Mouse (Mus musculus) small intestine, adult 2 months (tissue): Measurements from ENCODE around the gene Zfp800.

Source experiments
- CTCF ChIP-seq: fragments of 200-500 bp; IDR thresholded peaks from 2 replicates; pipeline ENCODE4 v1.5.1; 2012; ENCODE audit warnings: low read depth, mild to moderate bottlenecking, control low read depth, inconsistent platforms, low read length, moderate library complexity, mixed read lengths; ENCODE audit not compliant: insufficient replicate concordance, insufficient read length; ENCODE audit errors: extremely low read depth
- POLR2A ChIP-seq: fragments of 200-500 bp; IDR thresholded peaks from 2 replicates; pipeline ENCODE4 v1.6.1; 2012; ENCODE audit warnings: low read depth, mild to moderate bottlenecking, control low read depth, inconsistent platforms, low read length, moderate library complexity

GRCm38 (mm10) chr6:28423313-28423712, 25.5 kb upstream of the Zfp800 start, which contains the start of gene Arf5:
- TF ChIP-seq CTCF (no peak), POLR2A (peak; percentile 46; the same call in 1 of the 2 replicates)
